Mouse (Mus musculus) CD4-positive helper T cell, adult 2 months (primary cell): Measurements from ENCODE around the gene Mrpl39.

Experiments used
- DNase-seq: peaks from one replicate; pipeline ENCODE4 v3.0.0-alpha.2; 2012; ENCODE audit warnings: low read depth, missing footprints, low spot score

Mrpl39 gene

DNA sequence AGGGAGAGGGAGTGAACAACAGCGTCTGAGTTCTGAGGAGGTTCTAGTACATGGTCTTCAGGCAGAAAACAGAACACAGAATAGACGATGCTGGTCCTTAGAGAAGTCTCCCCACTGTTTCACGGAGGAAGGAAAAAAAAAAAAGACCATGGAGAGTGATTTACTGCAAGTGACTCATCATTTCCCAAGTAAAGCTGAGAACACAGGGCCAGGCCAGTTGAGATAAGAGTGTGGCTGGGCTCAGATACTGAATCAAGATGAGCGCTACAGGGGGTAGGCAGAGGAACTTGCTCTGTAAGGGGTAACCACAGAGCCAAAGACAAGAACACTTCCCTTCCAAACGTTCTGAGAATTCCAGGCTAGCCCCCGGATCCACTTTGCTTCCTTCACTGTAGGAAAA is 36.8 kb downstream of the Mrpl39 start:
- DNase-seq: no peak

DNA sequence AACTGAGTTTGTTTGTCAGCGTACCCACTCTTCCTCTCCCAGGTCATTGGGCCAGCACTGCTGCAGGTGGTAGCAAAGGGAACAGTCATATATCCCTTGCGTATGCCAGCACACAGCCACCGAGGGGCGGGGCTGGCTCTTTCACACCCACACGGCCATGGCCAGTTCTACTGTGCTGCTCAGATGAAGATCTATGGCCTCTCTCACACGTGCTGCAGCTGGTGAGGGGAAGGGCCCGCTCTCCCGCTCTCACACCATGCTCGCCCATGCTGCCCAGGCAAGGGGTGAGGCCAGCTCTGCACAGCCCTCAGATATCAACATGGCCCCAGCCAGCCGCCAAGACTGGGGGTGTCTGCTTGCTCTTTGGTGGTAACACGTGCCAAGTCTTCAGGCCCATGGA is 39.4 kb downstream of the Mrpl39 start:
- DNase-seq: no peak

DNA sequence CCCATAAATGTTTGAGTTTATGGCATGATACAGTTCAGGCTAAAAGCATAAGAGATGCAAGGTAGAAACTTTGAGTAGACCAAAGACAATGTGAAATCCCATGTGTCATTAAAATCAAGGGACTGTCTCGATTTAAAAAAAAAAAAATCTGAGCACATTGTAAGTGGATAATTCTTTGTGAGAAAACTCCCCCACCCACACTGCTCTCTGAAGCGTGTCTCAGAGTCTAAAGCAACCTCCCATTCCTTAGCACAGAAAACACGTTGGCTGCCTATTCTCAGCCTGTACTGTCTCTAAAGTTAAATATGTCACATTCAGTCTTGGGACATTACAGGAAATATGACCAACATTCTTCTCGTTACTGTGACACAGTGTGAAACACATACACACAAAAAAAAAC is 53.6 kb downstream of the Mrpl39 start:
- DNase-seq: peak; percentile 26

DNA sequence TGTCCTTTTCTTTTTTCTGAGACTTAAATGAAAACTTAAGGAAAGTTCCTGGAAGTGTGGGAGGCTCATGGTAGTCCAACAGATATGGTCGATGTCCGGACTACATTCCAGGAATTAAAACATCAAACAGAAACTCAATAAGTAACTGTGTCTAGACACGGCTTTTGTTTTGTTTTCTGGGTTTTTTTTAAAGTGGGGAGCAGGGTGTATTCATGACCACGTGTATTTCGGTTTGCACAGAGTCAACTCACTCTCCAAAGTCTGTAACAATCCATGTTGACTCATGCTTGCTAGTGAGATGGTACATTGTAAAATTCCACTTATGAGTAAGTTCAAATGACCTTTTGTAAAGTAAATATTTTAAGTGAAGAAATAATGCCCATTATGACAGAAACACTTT is 54.8 kb downstream of the Mrpl39 start:
- no peak for DNase-seq

DNA sequence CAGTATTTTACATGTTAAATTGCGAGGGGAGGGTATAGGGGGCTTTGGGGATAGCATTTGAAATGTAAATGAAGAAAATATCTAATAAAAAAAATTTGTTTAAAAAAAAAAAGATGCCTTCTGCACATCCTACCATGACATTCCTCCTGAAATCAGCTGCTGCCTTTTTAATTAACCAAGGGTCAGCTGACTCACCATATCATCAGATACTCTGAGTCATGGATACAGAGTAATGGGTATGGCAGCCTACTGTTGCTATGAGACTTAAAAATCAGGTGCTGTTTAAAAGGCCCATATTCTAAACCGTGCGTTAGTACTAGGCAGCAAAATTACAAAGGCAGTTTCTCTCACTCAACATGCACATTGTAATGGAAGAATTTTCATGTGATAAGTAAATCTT is 58.2 kb downstream of the Mrpl39 start:
- DNase-seq: no peak
